Mouse (Mus musculus) midbrain, embryonic 12.5 days (tissue): ENCODE measurements around the gene Rev3l. TPM values are rescaled to one million over a fixed set of nuclear protein-coding genes. Genes with fewer than 3 reads are reported as not detected.
A peak's percentile ranks its signal among the peaks of the same experiment; 100 is the strongest.

ENCODE experiments used
- ATAC-seq: fragments of 200-750 bp; cut with Nextera tagmentation; 2 replicates; pipeline ENCODE4 v1.8.0; 2017; ENCODE audit warnings: low read depth, moderate TSS enrichment, moderate library complexity; ENCODE audit not compliant: low FRiP score
- H3K27ac ChIP-seq: fragments of 300-500 bp; sonication (generic); replicated peaks from 2 replicates; pipeline ENCODE4 v1.5.1; 2016; ENCODE audit warnings: mild to moderate bottlenecking
- H3K27me3 ChIP-seq: fragments of 300-500 bp; sonication (generic); 2 replicates; pipeline ENCODE4 v1.6.1; 2016; ENCODE audit warnings: mild to moderate bottlenecking
- H3K36me3 ChIP-seq: fragments of 300-500 bp; sonication (generic); 2 replicates; pipeline ENCODE4 v1.6.1; 2016
- H3K4me1 ChIP-seq: fragments of 300-500 bp; sonication (generic); 2 replicates; pipeline ENCODE4 v1.6.1; 2016
- H3K4me2 ChIP-seq: fragments of 300-500 bp; sonication (generic); replicated peaks from 2 replicates; pipeline ENCODE4 v1.6.1; 2016; ENCODE audit warnings: mild to moderate bottlenecking, moderate library complexity
- H3K4me3 ChIP-seq: fragments of 300-500 bp; sonication (generic); 2 replicates; pipeline ENCODE4 v1.5.1; 2016; ENCODE audit warnings: mild to moderate bottlenecking
- H3K9ac ChIP-seq: fragments of 300-500 bp; sonication (generic); replicated peaks from 2 replicates; pipeline ENCODE4 v1.6.1; 2016; ENCODE audit warnings: mild to moderate bottlenecking, moderate library complexity
- H3K9me3 ChIP-seq: fragments of 300-500 bp; sonication (generic); 2 replicates; pipeline ENCODE4 v1.6.1; 2016; ENCODE audit warnings: mild to moderate bottlenecking
- WGBS: fragments of 180-500 bp; shearing (Covaris S2); methylation state at CpG from one replicate; pipeline ENCODE4 v1.1.7; 2016; 5-methylcytosine and 5-hydroxymethylcytosine counted together
- polyA plus RNA-seq: library from polyadenylated mRNA; unstranded; fragments of >200 nt; fragmentation: Nextera tagmentation; extraction: Ambion mirVana; gene quantifications from 2 replicates; pipeline ENCODE4 v1.2.1, GENCODE M21; 2016

Gene Rev3l
- 20.7 and 20.8 TPM in 2 replicates for polyA plus RNA-seq

DNA sequence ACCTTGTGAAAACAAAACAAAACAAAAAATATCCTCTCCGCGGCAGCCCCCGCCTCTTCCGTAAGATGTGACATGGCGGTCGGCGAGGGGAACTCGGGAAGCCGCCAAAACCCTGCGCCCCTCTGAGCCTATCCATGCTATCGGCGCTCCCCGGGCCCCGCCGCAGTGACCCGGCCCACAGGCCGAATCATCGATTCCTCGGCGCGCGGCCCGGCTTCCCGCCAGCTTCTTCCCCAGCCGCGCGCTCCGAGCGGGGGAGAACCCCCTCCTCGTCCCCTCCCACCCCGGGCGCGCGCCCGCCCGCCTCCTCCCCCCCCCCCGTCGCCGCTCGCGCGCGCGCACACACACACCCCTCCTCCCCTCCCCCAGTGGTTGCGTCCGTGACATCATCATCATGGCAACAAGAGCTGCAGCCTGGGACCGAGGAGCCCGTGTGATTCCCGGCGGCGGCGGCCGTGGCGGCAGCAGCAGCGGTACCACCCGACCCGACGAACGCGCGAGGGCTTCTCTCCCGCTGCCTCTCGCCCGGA, at the start of gene Rev3l:
Rev3l (plus strand) TSS at position 383 of the 530 bp plus-strand sequence.
- Histone ChIP-seq H3K27ac (peak within 1 kb of the TSS; percentile 100), H3K9ac (peak within 1 kb of the TSS; percentile 93), H3K36me3 (no peaks in the 10 kb centered on the region), H3K4me1 (peaks cover 20% of the 10 kb centered on the region), H3K27me3 (no peaks in the 10 kb centered on the region), H3K9me3 (no peaks in the 10 kb centered on the region), H3K4me3 (peak within 1 kb of the TSS; percentile 70), H3K4me2 (peak within 1 kb of the TSS; percentile 63)
- ATAC-seq = peak; percentile 86
- WGBS = under 1% methylated on average over 39 of the region's 64 CpGs

DNA sequence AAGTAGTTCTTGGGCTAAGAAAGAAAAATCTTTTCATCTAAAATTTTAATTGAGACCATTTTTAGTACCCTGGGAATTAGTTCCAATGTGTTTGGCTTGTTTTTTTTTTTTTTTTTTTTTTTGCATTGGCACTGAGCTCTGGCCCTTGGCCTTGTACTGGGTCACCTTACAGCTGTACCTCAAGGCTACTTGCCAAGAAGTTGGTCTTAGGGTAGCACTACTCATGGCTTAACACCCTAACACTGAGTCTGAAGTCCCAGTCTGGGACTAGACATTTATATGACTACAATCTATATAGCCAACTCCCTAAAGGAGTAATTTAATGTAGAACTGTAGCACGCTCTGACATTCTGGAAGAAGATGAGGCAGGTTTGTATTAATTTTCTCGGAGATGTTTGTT, 49.4 kb upstream of the Rev3l start:
- no peak overlapping the region for H3K4me2 ChIP-seq
- H3K4me1 ChIP-seq = peaks cover 6% of the 10 kb centered on the region; the same call in 1 of the 2 replicates
- H3K36me3 ChIP-seq = 0 out of 2 replicates have a peak, but pooled peaks cover 6% of the 10 kb centered on the region
- H3K27ac ChIP-seq = no peak overlapping the region
- 95% methylated on average over 2 of the region's 2 CpGs for WGBS
- ATAC-seq = no peak
- no peak overlapping the region for H3K4me3 ChIP-seq
- no peak overlapping the region for H3K9ac ChIP-seq
- H3K27me3 ChIP-seq = no peaks in the 10 kb centered on the region
- no peaks in the 10 kb centered on the region for H3K9me3 ChIP-seq

DNA sequence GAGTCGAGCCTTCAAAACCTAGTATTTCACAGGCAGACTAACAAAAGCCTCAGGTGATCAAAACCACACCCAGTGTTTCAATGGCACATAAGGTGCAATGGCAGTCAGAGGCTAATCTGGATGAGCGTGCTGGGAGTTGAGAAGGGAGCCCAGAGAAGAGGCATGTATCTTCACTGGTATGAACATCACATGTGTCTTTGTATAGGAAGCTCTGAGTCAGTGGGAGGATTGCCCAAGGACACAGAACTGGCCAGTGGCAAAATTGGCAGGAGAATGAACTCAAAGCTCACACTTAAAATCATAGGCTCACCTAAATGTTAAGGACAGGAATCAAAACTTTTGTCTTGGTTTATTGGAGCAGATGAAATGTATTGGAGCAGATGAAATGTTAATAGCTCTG, 48.4 kb upstream of the Rev3l start:
- H3K36me3 ChIP-seq = 0 out of 2 replicates have a peak, but pooled peaks cover 6% of the 10 kb centered on the region
- peaks cover 6% of the 10 kb centered on the region; the same call in 1 of the 2 replicates for H3K4me1 ChIP-seq
- ATAC-seq = no peak
- H3K4me2 ChIP-seq = no peak overlapping the region
- no peaks in the 10 kb centered on the region for H3K9me3 ChIP-seq
- 86% methylated on average over 2 of the region's 2 CpGs for WGBS
- H3K27me3 ChIP-seq = no peaks in the 10 kb centered on the region
- H3K27ac ChIP-seq = no peak overlapping the region
- no peak overlapping the region for H3K9ac ChIP-seq
- H3K4me3 ChIP-seq = no peak overlapping the region

DNA sequence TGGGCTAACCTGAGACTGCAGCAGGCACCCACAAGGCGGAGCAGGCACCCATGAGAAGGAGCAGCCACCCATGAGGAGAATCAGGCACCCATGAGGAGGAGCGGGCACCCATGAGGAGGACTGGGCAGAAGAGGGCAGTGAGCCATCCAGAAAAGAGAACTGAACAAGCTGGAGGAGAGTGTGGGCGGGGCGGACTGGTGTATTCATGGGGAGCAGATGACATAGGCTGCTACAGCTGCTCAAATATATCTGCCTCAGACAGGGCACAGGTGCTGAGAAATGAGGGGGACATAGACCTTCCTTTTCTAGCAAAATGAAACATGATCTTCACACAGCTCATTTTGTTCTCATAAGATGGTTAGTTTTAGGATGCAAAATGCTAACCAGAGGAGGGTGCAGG, 45.1 kb upstream of the Rev3l start:
- H3K4me3 ChIP-seq = no peak overlapping the region
- H3K9me3 ChIP-seq = no peaks in the 10 kb centered on the region
- no peak overlapping the region for H3K9ac ChIP-seq
- H3K36me3 ChIP-seq = no peaks in the 10 kb centered on the region
- no peak overlapping the region for H3K4me2 ChIP-seq
- no peak for ATAC-seq
- 95% methylated on average over 4 of the region's 4 CpGs for WGBS
- no peak overlapping the region for H3K27ac ChIP-seq
- peaks cover 15% of the 10 kb centered on the region for H3K4me1 ChIP-seq
- no peaks in the 10 kb centered on the region for H3K27me3 ChIP-seq

GRCm38 (mm10) chr10:39687851-39688250, 44.1 kb upstream of the Rev3l start:
- ATAC-seq = no peak
- Histone ChIP-seq H3K27me3 (no peaks in the 10 kb centered on the region), H3K9me3 (no peaks in the 10 kb centered on the region), H3K9ac (no peak overlapping the region), H3K4me2 (no peak overlapping the region), H3K4me1 (peaks cover 15% of the 10 kb centered on the region), H3K27ac (no peak overlapping the region), H3K36me3 (no peaks in the 10 kb centered on the region), H3K4me3 (no peak overlapping the region)
- WGBS = 89% methylated on average over 3 of the region's 3 CpGs

DNA sequence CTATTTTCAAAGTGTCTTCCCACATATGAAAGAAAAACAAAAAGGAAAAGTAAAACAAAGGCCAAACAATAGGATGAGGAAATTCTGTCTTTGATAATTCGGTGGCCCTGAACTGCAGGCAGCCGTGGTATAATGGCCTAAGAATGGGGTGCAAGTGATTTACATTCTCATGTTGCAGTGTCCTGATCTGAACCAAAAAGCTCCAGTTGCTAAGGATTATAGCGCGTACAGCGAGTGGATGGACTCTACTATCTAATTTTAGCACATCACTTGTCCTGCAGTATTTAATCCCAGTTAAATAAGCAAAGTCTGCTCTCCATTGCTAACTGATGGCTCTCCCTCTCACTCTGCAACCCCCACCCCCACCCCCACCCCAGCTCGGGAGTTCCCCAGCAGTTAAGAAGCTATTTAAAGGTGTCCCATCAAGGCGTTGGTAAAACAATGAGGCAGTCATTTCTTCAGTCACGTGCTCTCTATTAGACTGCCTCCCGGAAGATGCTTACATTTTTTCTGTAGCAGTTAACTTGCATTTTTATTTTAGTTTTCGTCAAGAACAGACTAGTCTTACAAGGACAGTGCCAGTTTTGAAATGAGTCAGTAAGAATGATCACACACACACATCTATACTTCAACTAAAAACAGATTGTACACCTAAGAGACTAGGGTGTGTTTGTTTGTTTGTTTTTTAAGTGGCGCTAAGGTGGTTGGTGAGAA, 40.4 kb upstream of the Rev3l start:
- no peak overlapping the region for H3K4me3 ChIP-seq
- no peak overlapping the region for H3K9ac ChIP-seq
- no peak overlapping the region for H3K27ac ChIP-seq
- H3K9me3 ChIP-seq = no peaks in the 10 kb centered on the region
- no peaks in the 10 kb centered on the region for H3K36me3 ChIP-seq
- 44% methylated on average over 11 of the region's 11 CpGs for WGBS
- H3K4me2 ChIP-seq = no peak overlapping the region
- peaks cover 9% of the 10 kb centered on the region for H3K4me1 ChIP-seq
- no peak for ATAC-seq
- no peaks in the 10 kb centered on the region for H3K27me3 ChIP-seq

- H3K27ac ChIP-seq = no peak overlapping the region
- no peak overlapping the region for H3K4me2 ChIP-seq
- no peak overlapping the region for H3K9ac ChIP-seq
- 69% methylated on average over 2 of the region's 2 CpGs for WGBS
- no peak overlapping the region for H3K4me3 ChIP-seq
- H3K4me1 ChIP-seq = peaks cover 9% of the 10 kb centered on the region
- H3K36me3 ChIP-seq = no peaks in the 10 kb centered on the region
- H3K9me3 ChIP-seq = no peaks in the 10 kb centered on the region
- H3K27me3 ChIP-seq = no peaks in the 10 kb centered on the region
- ATAC-seq = no peak
These were observed 39.8 kb upstream of the Rev3l start for GRCm38 (mm10) chr10:39692152-39692551.

GRCm38 (mm10) chr10:39707717-39708510, 24.0 kb upstream of the Rev3l start:
- Histone ChIP-seq H3K27ac (no peak overlapping the region), H3K4me3 (no peak overlapping the region), H3K27me3 (no peaks in the 10 kb centered on the region), H3K36me3 (no peaks in the 10 kb centered on the region), H3K9me3 (no peaks in the 10 kb centered on the region), H3K4me1 (no peaks in the 10 kb centered on the region), H3K9ac (no peak overlapping the region), H3K4me2 (no peak overlapping the region)
- no peak for ATAC-seq
- 78% methylated on average over 2 of the region's 2 CpGs for WGBS

- Histone ChIP-seq H3K4me1 (no peaks in the 10 kb centered on the region), H3K27ac (no peak overlapping the region), H3K9ac (no peak overlapping the region), H3K4me2 (no peak overlapping the region), H3K4me3 (no peak overlapping the region), H3K36me3 (no peaks in the 10 kb centered on the region; the same call in 1 of the 2 replicates), H3K9me3 (no peaks in the 10 kb centered on the region), H3K27me3 (no peaks in the 10 kb centered on the region)
- 82% methylated on average over 5 of the region's 5 CpGs for WGBS
- ATAC-seq = no peak
These were observed 15.0 kb upstream of the Rev3l start for GRCm38 (mm10) chr10:39716936-39717335.

DNA sequence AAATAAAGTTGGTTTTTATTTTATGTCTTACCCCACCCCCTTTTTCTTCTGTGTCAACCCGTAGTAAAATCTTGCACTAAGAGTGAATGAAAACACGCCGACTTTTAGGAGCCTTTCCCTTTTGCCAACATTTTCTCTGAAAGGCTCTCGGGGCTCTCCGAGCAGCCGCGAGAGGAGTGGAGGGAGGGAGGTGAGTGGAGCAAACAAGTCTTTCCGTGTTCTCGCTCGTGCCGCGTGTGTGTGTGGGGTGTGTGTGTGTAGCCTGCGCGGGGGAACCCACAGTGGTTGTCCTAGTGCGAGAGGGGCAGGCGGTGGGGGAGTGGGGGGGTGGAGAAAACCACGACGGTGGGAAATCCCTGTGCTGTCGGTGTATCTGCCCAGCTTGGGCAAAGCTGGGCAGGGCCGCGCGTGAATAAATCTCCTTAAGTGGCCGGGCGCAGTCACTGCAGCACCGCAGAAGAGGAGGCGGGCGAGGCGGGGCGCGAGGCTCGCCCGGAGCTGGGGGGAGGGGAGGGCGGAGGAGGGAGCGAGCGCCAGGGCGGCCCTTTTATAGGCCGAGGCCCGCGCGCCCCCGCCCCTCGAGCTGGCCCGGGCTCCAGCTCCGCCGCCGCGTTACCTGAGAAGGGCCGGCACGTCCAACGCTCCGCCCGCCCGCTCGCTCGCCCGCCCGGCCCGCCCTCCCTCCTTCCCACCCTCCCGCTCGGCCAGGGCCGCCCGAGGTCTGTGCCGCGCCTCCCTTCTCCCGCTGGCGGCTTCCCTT, 762 bp upstream of the Rev3l start:
- H3K36me3 ChIP-seq = no peaks in the 10 kb centered on the region
- H3K9ac ChIP-seq = peak overlapping the region; percentile 93
- H3K9me3 ChIP-seq = no peaks in the 10 kb centered on the region
- peak overlapping the region; percentile 100 for H3K27ac ChIP-seq
- no peaks in the 10 kb centered on the region for H3K27me3 ChIP-seq
- H3K4me1 ChIP-seq = peaks cover 20% of the 10 kb centered on the region
- peak overlapping the region; percentile 70 for H3K4me3 ChIP-seq
- WGBS = under 1% methylated on average over 36 of the region's 66 CpGs
- H3K4me2 ChIP-seq = peak overlapping the region; percentile 63
- ATAC-seq = peak; percentile 91

DNA sequence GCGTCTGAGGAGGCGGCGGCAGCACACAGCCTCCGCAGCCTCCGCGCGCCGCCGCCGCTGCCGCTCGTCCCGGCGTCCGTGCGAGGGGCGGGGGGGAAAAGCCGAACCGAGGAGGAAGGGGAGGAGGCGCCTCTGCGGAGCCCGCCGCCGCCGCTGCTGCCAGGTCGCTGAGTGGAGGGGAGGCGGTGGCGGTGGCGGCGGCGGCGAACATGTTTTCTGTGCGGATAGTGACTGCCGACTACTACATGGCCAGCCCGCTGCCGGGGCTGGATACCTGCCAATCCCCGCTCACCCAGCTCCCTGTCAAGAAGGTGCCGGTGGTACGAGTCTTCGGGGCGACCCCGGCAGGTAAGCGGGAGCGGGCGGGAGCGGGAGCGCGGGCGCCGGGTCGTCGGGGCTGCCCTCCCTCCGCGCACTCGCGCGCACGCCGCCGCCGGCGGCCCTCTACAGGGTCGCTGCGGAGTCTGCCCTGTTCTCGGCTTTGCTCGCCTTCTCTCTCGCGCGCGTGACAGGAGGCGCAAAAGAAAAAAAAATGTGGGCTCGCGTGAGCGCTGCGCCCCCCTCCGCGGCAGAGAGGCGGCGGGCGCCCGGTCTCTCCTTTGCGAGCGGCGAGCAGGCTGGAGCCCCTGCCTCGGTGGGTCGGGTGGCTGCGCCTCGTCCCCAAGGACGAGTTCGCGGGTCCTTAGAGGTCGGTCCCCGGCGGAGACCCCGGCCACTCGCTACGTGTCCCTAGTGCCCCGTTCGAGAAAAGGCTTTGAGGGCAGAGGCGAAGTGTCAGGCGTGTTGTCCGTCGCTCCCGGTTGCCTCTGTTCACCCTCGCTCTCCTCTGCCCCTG, 565 bp downstream of the Rev3l start:
- WGBS = under 1% methylated on average over 102 of the region's 105 CpGs

More for the DNA sequence above, 565 bp downstream of the Rev3l start:
- peaks cover 20% of the 10 kb centered on the region for H3K4me1 ChIP-seq
- H3K36me3 ChIP-seq = no peaks in the 10 kb centered on the region
- peak overlapping the region; percentile 70 for H3K4me3 ChIP-seq
- peak overlapping the region; percentile 93 for H3K9ac ChIP-seq
- peak overlapping the region; percentile 63 for H3K4me2 ChIP-seq
- H3K9me3 ChIP-seq = no peaks in the 10 kb centered on the region
- H3K27me3 ChIP-seq = no peaks in the 10 kb centered on the region
- peak; percentile 64 for ATAC-seq
- peak overlapping the region; percentile 100 for H3K27ac ChIP-seq
